Mouse (Mus musculus): ENCODE measurements around the gene Scap.

DNA sequence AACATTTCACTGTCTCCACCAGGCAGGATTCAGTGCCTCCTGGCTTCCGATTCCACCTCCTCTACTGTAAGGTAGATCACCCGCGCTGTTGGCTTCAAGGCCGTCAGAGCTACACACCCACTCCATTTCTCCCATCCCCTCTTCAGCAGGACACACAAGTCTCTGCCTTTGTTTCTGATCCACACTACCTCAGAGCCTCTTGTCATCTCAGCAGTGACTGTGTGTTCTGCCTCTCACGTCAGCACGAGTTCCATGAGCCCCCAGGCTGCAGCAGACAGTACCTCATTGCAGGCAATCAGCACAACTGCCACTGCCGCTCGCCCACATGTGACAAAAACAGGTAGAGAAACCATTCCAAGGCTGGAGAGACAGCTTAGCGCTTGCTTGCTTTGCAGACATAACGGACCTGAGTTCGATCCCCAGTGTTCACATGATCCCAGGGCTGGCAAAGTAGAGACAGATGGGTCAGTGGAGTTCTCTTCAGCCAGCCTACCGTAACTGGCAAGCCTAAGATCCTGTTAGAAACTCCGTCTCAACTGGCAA, 39.1 kb upstream of the Scap start:
- TF ChIP-seq POLR2A (IDR thresholded peaks at IDR 0.05; ENCODE audit: control insufficient read depth, low read depth, low read length) (no peak), CTCF (IDR thresholded peaks at IDR 0.05; ENCODE audit: control insufficient read depth, insufficient read depth, insufficient replicate concordance, low read depth, low read length) (no peak)

All from testis, adult 2 months (tissue).